Mouse (Mus musculus): ENCODE measurements at regions not wholly inside any gene's neighbourhood (a gene's known extent, or its start where the extent isn't known, plus 50 kb on each side); places are given as distances from the start of the nearest gene placed in this dataset.

DNA sequence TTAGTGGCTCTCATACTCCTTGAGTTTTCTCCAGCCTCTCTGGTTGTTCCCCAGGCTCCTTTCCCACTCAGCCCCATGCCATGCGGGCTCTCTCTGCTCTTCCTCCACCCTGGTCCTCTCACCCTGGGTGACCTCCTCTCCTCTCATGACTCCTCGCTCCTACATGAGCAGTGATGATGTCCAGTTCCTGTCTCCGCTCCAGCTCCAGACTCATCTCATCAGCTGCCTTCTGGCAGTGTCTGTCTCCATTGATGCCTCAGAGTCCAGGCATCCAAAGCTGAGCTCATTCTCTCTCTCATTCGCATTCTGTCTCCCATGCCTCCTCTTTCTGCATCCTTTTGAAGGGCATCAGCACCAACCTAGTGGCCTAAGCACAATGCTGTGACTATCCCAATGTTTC lies 94.8 kb upstream of the Teddm2 start:
- H3K9ac ChIP-seq (replicated peaks) = no peak overlapping the region
- no peaks in the 10 kb centered on the region; the same call in 1 of the 2 replicates for H3K9me3 ChIP-seq
- no peak for ATAC-seq (ENCODE audit: insufficient number of reproducible peaks, insufficient read depth, low FRiP score, low TSS enrichment, low read depth)
- no peak overlapping the region for H3K4me2 ChIP-seq
- 90% methylated on average over 4 of the region's 4 CpGs for WGBS
- no peaks in the 10 kb centered on the region for H3K27me3 ChIP-seq
- H3K27ac ChIP-seq = no peak overlapping the region
- no peaks in the 10 kb centered on the region for H3K4me1 ChIP-seq (replicated peaks)
- H3K36me3 ChIP-seq = no peaks in the 10 kb centered on the region
- no peak overlapping the region for H3K4me3 ChIP-seq (replicated peaks)

GRCm38 (mm10) chr1:153997201-153998181 lies 97.5 kb upstream of the Teddm2 start:
- ATAC-seq (ENCODE audit: insufficient number of reproducible peaks, insufficient read depth, low FRiP score, low TSS enrichment, low read depth) = no peak
- 73% methylated on average over 15 of the region's 15 CpGs for whole genome bisulfite sequencing
- H3K27ac ChIP-seq = no peak overlapping the region

DNA sequence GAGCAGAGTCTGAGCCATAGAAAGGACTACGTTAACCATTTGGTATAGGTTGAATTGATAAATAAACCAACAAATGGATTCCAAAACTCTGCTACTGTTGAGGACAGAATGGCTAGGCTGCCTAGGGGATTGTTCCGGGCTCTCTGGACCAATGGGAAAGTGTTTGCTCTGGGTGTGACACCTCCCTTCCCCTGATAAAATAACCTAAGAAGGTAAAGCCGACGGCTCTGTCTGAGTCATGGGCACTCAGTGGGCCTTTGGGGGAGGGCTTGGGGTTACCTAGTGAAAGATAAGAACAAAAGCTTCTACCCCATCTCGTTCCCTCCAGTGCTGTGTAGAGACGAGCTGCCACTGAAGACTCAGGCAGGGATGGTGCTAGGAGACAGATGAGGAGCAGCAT lies 99.7 kb upstream of the Teddm2 start:
- 80% methylated on average over 6 of the region's 6 CpGs for WGBS
- H3K9ac ChIP-seq (replicated peaks) = no peak overlapping the region
- H3K4me2 ChIP-seq = no peak overlapping the region
- H3K4me3 ChIP-seq (replicated peaks) = no peak overlapping the region
- no peaks in the 10 kb centered on the region for H3K36me3 ChIP-seq
- no peak overlapping the region for H3K27ac ChIP-seq
- no peaks in the 10 kb centered on the region for H3K27me3 ChIP-seq
- H3K9me3 ChIP-seq = no peaks in the 10 kb centered on the region; the same call in 1 of the 2 replicates
- no peaks in the 10 kb centered on the region for H3K4me1 ChIP-seq (replicated peaks)
- ATAC-seq (ENCODE audit: insufficient number of reproducible peaks, insufficient read depth, low FRiP score, low TSS enrichment, low read depth) = no peak

More at GRCm38 (mm10) chr1:153997201-153998181, 97.5 kb upstream of the Teddm2 start:
- Histone ChIP-seq H3K27me3 (no peaks in the 10 kb centered on the region), H3K9me3 (no peaks in the 10 kb centered on the region; the same call in 1 of the 2 replicates), H3K9ac (replicated peaks) (no peak overlapping the region), H3K4me2 (no peak overlapping the region), H3K4me1 (replicated peaks) (no peaks in the 10 kb centered on the region), H3K4me3 (replicated peaks) (no peak overlapping the region), H3K36me3 (no peaks in the 10 kb centered on the region)

GRCm38 (mm10) chr1:154003669-154004068 lies 103.6 kb upstream of the Teddm2 start:
- WGBS = 79% methylated on average over 7 of the region's 7 CpGs
- ATAC-seq (ENCODE audit: insufficient number of reproducible peaks, insufficient read depth, low FRiP score, low TSS enrichment, low read depth) = no peak
- H3K9ac ChIP-seq (replicated peaks) = no peak overlapping the region
- no peaks in the 10 kb centered on the region for H3K27me3 ChIP-seq
- H3K4me2 ChIP-seq = no peak overlapping the region
- H3K4me3 ChIP-seq (replicated peaks) = no peak overlapping the region
- peaks cover 6% of the 10 kb centered on the region; the same call in 1 of the 2 replicates for H3K4me1 ChIP-seq (replicated peaks)
- H3K27ac ChIP-seq = no peak overlapping the region
- no peaks in the 10 kb centered on the region for H3K9me3 ChIP-seq
- no peaks in the 10 kb centered on the region for H3K36me3 ChIP-seq

DNA sequence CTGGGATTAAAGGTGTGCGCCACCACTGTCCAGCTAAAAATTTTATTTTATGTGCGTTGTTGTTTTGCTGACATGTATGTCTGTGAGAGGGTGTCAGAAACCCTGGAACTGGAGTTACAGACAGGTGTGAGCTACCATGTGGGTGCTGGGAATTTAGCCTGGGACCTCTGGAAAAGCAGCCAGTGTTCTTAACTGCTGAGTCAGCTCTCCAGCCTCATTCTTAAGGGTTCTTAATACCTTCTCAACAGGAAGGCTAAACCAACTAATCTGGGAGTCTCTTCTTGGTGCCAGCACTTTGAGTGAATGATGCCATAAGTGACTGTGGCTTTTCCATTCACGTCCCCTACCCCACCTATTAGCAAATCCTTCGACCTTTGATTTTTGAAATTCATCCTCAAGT lies 104.6 kb upstream of the Teddm2 start:
- peaks cover 11% of the 10 kb centered on the region for H3K4me1 ChIP-seq (replicated peaks)
- no peak overlapping the region for H3K4me2 ChIP-seq
- no peak overlapping the region for H3K4me3 ChIP-seq (replicated peaks)
- H3K27me3 ChIP-seq = no peaks in the 10 kb centered on the region
- H3K9ac ChIP-seq (replicated peaks) = no peak overlapping the region
- H3K36me3 ChIP-seq = no peaks in the 10 kb centered on the region
- no peak overlapping the region for H3K27ac ChIP-seq
- H3K9me3 ChIP-seq = no peaks in the 10 kb centered on the region
- 93% methylated on average over 4 of the region's 4 CpGs for WGBS
- ATAC-seq (ENCODE audit: insufficient number of reproducible peaks, insufficient read depth, low FRiP score, low TSS enrichment, low read depth) = no peak

DNA sequence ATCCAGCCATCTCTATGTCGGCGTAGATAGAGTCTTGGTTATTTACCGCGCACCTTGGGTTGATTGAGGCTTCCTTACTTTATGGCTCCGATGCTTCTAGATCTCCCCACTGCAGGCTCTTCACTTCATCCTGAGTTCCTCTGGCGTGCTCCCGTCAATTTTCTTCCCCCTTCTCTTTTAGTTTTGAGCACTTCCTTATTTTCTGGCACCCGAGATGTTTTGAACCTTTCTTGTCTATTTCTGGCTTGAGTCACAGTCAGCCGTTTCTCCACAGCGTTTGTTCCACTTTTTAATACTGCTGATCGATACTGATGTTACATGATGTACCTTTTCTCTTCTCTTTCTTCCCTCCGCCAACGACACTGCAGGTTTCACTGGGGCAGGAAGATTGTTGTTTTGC lies 106.0 kb upstream of the Teddm2 start:
- Histone ChIP-seq H3K9ac (replicated peaks) (no peak overlapping the region), H3K4me3 (replicated peaks) (no peak overlapping the region), H3K4me2 (no peak overlapping the region), H3K36me3 (no peaks in the 10 kb centered on the region), H3K4me1 (replicated peaks) (peaks cover 11% of the 10 kb centered on the region), H3K9me3 (no peaks in the 10 kb centered on the region), H3K27me3 (no peaks in the 10 kb centered on the region), H3K27ac (no peak overlapping the region)
- no peak for ATAC-seq (ENCODE audit: insufficient number of reproducible peaks, insufficient read depth, low FRiP score, low TSS enrichment, low read depth)
- WGBS = 89% methylated on average over 13 of the region's 13 CpGs

DNA sequence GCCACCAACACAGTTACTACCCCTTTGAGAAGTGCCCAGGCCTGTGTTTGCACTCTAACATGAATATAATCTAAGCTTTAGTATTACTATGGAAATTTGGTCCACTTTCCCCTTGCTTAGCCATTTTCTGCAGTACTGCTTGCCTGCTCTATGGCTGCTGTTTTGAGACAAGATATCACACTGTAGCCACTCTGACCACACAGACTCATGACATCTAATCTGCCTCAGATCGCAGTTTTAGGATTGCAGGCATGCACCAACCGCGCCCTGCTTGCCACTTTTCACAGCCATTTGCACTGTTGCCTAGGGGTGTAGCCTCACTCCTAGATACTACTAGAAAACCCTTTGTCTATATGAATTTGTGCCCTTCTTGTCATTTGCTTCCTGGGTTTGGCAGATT lies 107.4 kb upstream of the Teddm2 start:
- Histone ChIP-seq H3K27ac (no peak overlapping the region), H3K4me3 (replicated peaks) (no peak overlapping the region), H3K4me2 (no peak overlapping the region), H3K9me3 (no peaks in the 10 kb centered on the region), H3K36me3 (no peaks in the 10 kb centered on the region), H3K9ac (replicated peaks) (no peak overlapping the region), H3K27me3 (no peaks in the 10 kb centered on the region), H3K4me1 (replicated peaks) (peaks cover 11% of the 10 kb centered on the region)
- WGBS = 95% methylated on average over 3 of the region's 3 CpGs
- no peak for ATAC-seq (ENCODE audit: insufficient number of reproducible peaks, insufficient read depth, low FRiP score, low TSS enrichment, low read depth)

- no peak overlapping the region for H3K4me3 ChIP-seq (replicated peaks)
- H3K4me2 ChIP-seq = no peak overlapping the region
- H3K36me3 ChIP-seq = no peaks in the 10 kb centered on the region
- no peaks in the 10 kb centered on the region for H3K9me3 ChIP-seq
- H3K27me3 ChIP-seq = no peaks in the 10 kb centered on the region
- H3K27ac ChIP-seq = 0 out of 2 replicates have a peak overlapping the region, but pooled peaks have one; percentile 37
- ATAC-seq (ENCODE audit: insufficient number of reproducible peaks, insufficient read depth, low FRiP score, low TSS enrichment, low read depth) = peak; percentile 79; the same call in 1 of the 2 replicates
- H3K9ac ChIP-seq (replicated peaks) = no peak overlapping the region
- 72% methylated on average over 11 of the region's 11 CpGs for WGBS
- H3K4me1 ChIP-seq (replicated peaks) = peaks cover 11% of the 10 kb centered on the region
These were observed 108.7 kb upstream of the Teddm2 start for GRCm38 (mm10) chr1:154008593-154009310.

DNA sequence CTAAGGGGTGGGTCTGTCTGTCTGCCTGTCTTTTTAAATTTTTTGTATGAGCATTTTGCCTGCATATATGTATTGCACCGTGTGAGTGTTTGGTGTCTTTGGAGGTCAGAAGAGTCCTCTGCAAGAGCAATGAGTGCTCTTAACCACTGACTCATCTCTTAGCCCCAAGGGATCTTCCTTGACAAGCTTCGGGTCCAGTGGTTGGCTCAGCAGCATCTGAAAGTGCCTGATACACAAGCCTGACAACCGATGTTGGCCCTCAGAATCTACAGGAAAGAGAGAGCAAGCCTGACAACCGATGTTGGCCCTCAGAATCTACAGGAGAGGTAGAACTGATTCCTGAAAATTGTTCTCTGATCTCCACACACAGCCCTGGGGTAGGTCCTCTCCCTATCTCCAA lies 110.7 kb upstream of the Teddm2 start:
- H3K9me3 ChIP-seq = no peaks in the 10 kb centered on the region
- H3K9ac ChIP-seq (replicated peaks) = no peak overlapping the region
- H3K27ac ChIP-seq = no peak overlapping the region
- no peak for ATAC-seq (ENCODE audit: insufficient number of reproducible peaks, insufficient read depth, low FRiP score, low TSS enrichment, low read depth)
- H3K27me3 ChIP-seq = no peaks in the 10 kb centered on the region
- H3K4me2 ChIP-seq = no peak overlapping the region
- no peak overlapping the region for H3K4me3 ChIP-seq (replicated peaks)
- 88% methylated on average over 4 of the region's 4 CpGs for WGBS
- no peaks in the 10 kb centered on the region for H3K36me3 ChIP-seq
- H3K4me1 ChIP-seq (replicated peaks) = peaks cover 11% of the 10 kb centered on the region

GRCm38 (mm10) chr1:154016516-154016915 lies 116.5 kb upstream of the Teddm2 start:
- Histone ChIP-seq H3K4me3 (replicated peaks) (no peak overlapping the region), H3K27me3 (no peaks in the 10 kb centered on the region), H3K36me3 (no peaks in the 10 kb centered on the region), H3K27ac (no peak overlapping the region), H3K4me2 (no peak overlapping the region), H3K9ac (replicated peaks) (no peak overlapping the region), H3K4me1 (replicated peaks) (no peaks in the 10 kb centered on the region), H3K9me3 (no peaks in the 10 kb centered on the region)
- no peak for ATAC-seq (ENCODE audit: insufficient number of reproducible peaks, insufficient read depth, low FRiP score, low TSS enrichment, low read depth)
- 50% methylated on average over 2 of the region's 2 CpGs for WGBS

GRCm38 (mm10) chr1:154018241-154018640 lies 118.2 kb upstream of the Teddm2 start:
- no peak for ATAC-seq (ENCODE audit: insufficient number of reproducible peaks, insufficient read depth, low FRiP score, low TSS enrichment, low read depth)
- Histone ChIP-seq H3K9me3 (no peaks in the 10 kb centered on the region), H3K36me3 (no peaks in the 10 kb centered on the region), H3K9ac (replicated peaks) (no peak overlapping the region), H3K27ac (no peak overlapping the region), H3K4me3 (replicated peaks) (no peak overlapping the region), H3K4me2 (no peak overlapping the region), H3K27me3 (no peaks in the 10 kb centered on the region), H3K4me1 (replicated peaks) (no peaks in the 10 kb centered on the region)
- 72% methylated on average over 6 of the region's 6 CpGs for WGBS

Measured in limb, embryonic 12.5 days (tissue).